Mouse (Mus musculus): ENCODE data around the gene Rims1.

Rims1 gene

GRCm38 (mm10) chr1:22377652-22378051 is 428.1 kb downstream of the Rims1 start:
- in situ Hi-C loops (cut with MboI; ENCODE audit: low sequenced_read_pairs), result no loop called here

- in situ Hi-C loops (cut with MboI; ENCODE audit: low sequenced_read_pairs), result no loop called here
Measured at GRCm38 (mm10) chr1:22377062-22377461, 428.7 kb downstream of the Rims1 start.

GRCm38 (mm10) chr1:22356209-22356608 is 449.6 kb downstream of the Rims1 start:
- in situ Hi-C loops (cut with MboI; ENCODE audit: low sequenced_read_pairs), result no loop called here

- in situ Hi-C loops (cut with MboI; ENCODE audit: low sequenced_read_pairs), result no loop called here
Measured at GRCm38 (mm10) chr1:22353687-22354086, 452.1 kb downstream of the Rims1 start.

GRCm38 (mm10) chr1:22338914-22339313 is 466.9 kb downstream of the Rims1 start:
- in situ Hi-C loops (cut with MboI; ENCODE audit: low sequenced_read_pairs), result no loop called here

GRCm38 (mm10) chr1:22320941-22321676 is 484.7 kb downstream of the Rims1 start:
- in situ Hi-C loops (cut with MboI; ENCODE audit: low sequenced_read_pairs), result no loop called here

- in situ Hi-C loops (cut with MboI; ENCODE audit: low sequenced_read_pairs), result no loop called here
Measured at GRCm38 (mm10) chr1:22315537-22315936, 490.3 kb downstream of the Rims1 start.

- in situ Hi-C loops (cut with MboI; ENCODE audit: low sequenced_read_pairs), result no loop called here
Measured at GRCm38 (mm10) chr1:22311471-22311870, 494.3 kb downstream of the Rims1 start.

- in situ Hi-C loops (cut with MboI; ENCODE audit: low sequenced_read_pairs), result no loop called here
Measured at GRCm38 (mm10) chr1:22306519-22306918, 499.3 kb downstream of the Rims1 start.

- in situ Hi-C loops (cut with MboI; ENCODE audit: low sequenced_read_pairs), result no loop called here
Measured at GRCm38 (mm10) chr1:22305932-22306331, 499.9 kb downstream of the Rims1 start.

- in situ Hi-C loops (cut with MboI; ENCODE audit: low sequenced_read_pairs), result no loop called here
Measured at GRCm38 (mm10) chr1:22293953-22294352, 511.8 kb downstream of the Rims1 start.

- in situ Hi-C loops (cut with MboI; ENCODE audit: low sequenced_read_pairs), result no loop called here
Measured at GRCm38 (mm10) chr1:22293310-22293709, 512.5 kb downstream of the Rims1 start.

GRCm38 (mm10) chr1:22286807-22287206 is 519.0 kb downstream of the Rims1 start:
- in situ Hi-C loops (cut with MboI; ENCODE audit: low sequenced_read_pairs), result no loop called here

GRCm38 (mm10) chr1:22279954-22280353 is 525.8 kb downstream of the Rims1 start:
- in situ Hi-C loops (cut with MboI; ENCODE audit: low sequenced_read_pairs), result no loop called here

- in situ Hi-C loops (cut with MboI; ENCODE audit: low sequenced_read_pairs), result no loop called here
Measured at GRCm38 (mm10) chr1:22274081-22274480, 531.7 kb downstream of the Rims1 start.

GRCm38 (mm10) chr1:22270131-22270530 is 535.7 kb downstream of the Rims1 start:
- in situ Hi-C loops (cut with MboI; ENCODE audit: low sequenced_read_pairs), result no loop called here

- in situ Hi-C loops (cut with MboI; ENCODE audit: low sequenced_read_pairs), result no loop called here
Measured at GRCm38 (mm10) chr1:22268581-22269359, 537.0 kb downstream of the Rims1 start.

GRCm38 (mm10) chr1:22266491-22266890 is 539.3 kb downstream of the Rims1 start:
- in situ Hi-C loops (cut with MboI; ENCODE audit: low sequenced_read_pairs), result no loop called here

GRCm38 (mm10) chr1:22265528-22265927 is 540.3 kb downstream of the Rims1 start:
- in situ Hi-C loops (cut with MboI; ENCODE audit: low sequenced_read_pairs), result no loop called here

GRCm38 (mm10) chr1:22262169-22262950 is 543.4 kb downstream of the Rims1 start:
- in situ Hi-C loops (cut with MboI; ENCODE audit: low sequenced_read_pairs), result no loop called here

- in situ Hi-C loops (cut with MboI; ENCODE audit: low sequenced_read_pairs), result no loop called here
Measured at GRCm38 (mm10) chr1:22261702-22262101, 544.1 kb downstream of the Rims1 start.

All from CH12F3 (cell line).